Mouse (Mus musculus): Measurements from ENCODE around the gene Uchl4.

- no peak for TF ChIP-seq CTCF (IDR thresholded peaks at IDR 0.05; ENCODE audit: low read depth)
- TF ChIP-seq EP300 (IDR thresholded peaks at IDR 0.05; ENCODE audit: low read depth): no peak
These were observed 13.5 kb upstream of the Uchl4 start for GRCm38 (mm10) chr9:64221480-64221879.
